Mouse (Mus musculus) heart, embryonic 11.5 days (tissue): ENCODE data around the gene Slc7a11. TPM values are rescaled to one million over a fixed set of nuclear protein-coding genes. Genes with fewer than 3 reads are reported as not detected.
A peak's percentile ranks its signal among the peaks of the same experiment; 100 is the strongest.

Source experiments
- ATAC-seq: fragments of 200-750 bp; cut with Nextera tagmentation; replicated peaks from 2 replicates; pipeline ENCODE4 v1.8.0; 2017; ENCODE audit warnings: moderate library complexity; ENCODE audit not compliant: insufficient number of reproducible peaks, low FRiP score, low TSS enrichment
- H3K27ac ChIP-seq: fragments of 300-500 bp; sonication (generic); 2 replicates; pipeline ENCODE4 v1.5.1; 2014; ENCODE audit warnings: mild to moderate bottlenecking, low read depth, low read length
- H3K27me3 ChIP-seq: fragments of 300-500 bp; sonication (generic); 2 replicates; pipeline ENCODE4 v1.6.1; 2014; ENCODE audit warnings: mild to moderate bottlenecking, low read length, mixed read lengths; ENCODE audit not compliant: control insufficient read depth, insufficient read depth
- H3K36me3 ChIP-seq: fragments of 300-500 bp; sonication (generic); 2 replicates; pipeline ENCODE4 v1.6.1; 2014; ENCODE audit warnings: mild to moderate bottlenecking, low read length, moderate library complexity, mixed read lengths; ENCODE audit not compliant: control insufficient read depth, insufficient read depth
- H3K4me1 ChIP-seq: fragments of 300-500 bp; sonication (generic); 2 replicates; pipeline ENCODE4 v1.6.1; 2014; ENCODE audit warnings: low read length; ENCODE audit not compliant: control insufficient read depth, insufficient read depth
- H3K4me2 ChIP-seq: fragments of 300-500 bp; sonication (generic); 2 replicates; pipeline ENCODE4 v1.6.1; 2014; ENCODE audit warnings: mild to moderate bottlenecking, moderate library complexity
- H3K4me3 ChIP-seq: fragments of 300-500 bp; sonication (generic); 2 replicates; pipeline ENCODE4 v1.5.1; 2014; ENCODE audit warnings: low read depth, low read length
- H3K9ac ChIP-seq: fragments of 300-500 bp; sonication (generic); 2 replicates; pipeline ENCODE4 v1.6.1; 2014; ENCODE audit warnings: mild to moderate bottlenecking, low read depth, low read length, moderate library complexity
- H3K9me3 ChIP-seq: fragments of 300-500 bp; sonication (generic); replicated peaks from 2 replicates; pipeline ENCODE4 v1.6.1; 2016; ENCODE audit warnings: low read length; ENCODE audit not compliant: control insufficient read depth
- WGBS: fragments of 180-500 bp; shearing (Covaris S2); extraction: QIAGEN DNeasy Blood & Tissue Kit; methylation state at CpG from one replicate; pipeline ENCODE4 v1.1.7; 2014; ENCODE audit not compliant: insufficient replicate concordance; 5-methylcytosine and 5-hydroxymethylcytosine counted together
- polyA plus RNA-seq: library from polyadenylated mRNA; unstranded; fragments of >200 nt; fragmentation: Nextera tagmentation; extraction: Ambion mirVana; gene quantifications from 2 replicates; pipeline ENCODE4 v1.2.1, GENCODE M21; 2014

Gene Slc7a11
- polyA plus RNA-seq, 1 experiment from 2014 or later = 0.06 TPM

- WGBS = 75% methylated on average over 5 of the region's 5 CpGs
- no peak overlapping the region for H3K4me2 ChIP-seq
- no peak overlapping the region for H3K9ac ChIP-seq
- no peak overlapping the region for H3K4me3 ChIP-seq
- no peaks in the 10 kb centered on the region for H3K36me3 ChIP-seq
- H3K27me3 ChIP-seq = no peaks in the 10 kb centered on the region
- ATAC-seq = no peak
- no peaks in the 10 kb centered on the region for H3K4me1 ChIP-seq
- H3K27ac ChIP-seq = no peak overlapping the region
- H3K9me3 ChIP-seq = no peaks in the 10 kb centered on the region; the same call in 1 of the 2 replicates
Measured at GRCm38 (mm10) chr3:50386561-50387221, 56.7 kb downstream of the Slc7a11 start.

- Histone ChIP-seq H3K9me3 (no peaks in the 10 kb centered on the region; the same call in 1 of the 2 replicates), H3K27me3 (no peaks in the 10 kb centered on the region), H3K4me3 (no peak overlapping the region), H3K9ac (no peak overlapping the region), H3K4me2 (no peak overlapping the region), H3K4me1 (no peaks in the 10 kb centered on the region), H3K36me3 (no peaks in the 10 kb centered on the region), H3K27ac (no peak overlapping the region)
- 79% methylated on average over 6 of the region's 6 CpGs for WGBS
- ATAC-seq = no peak
Measured at GRCm38 (mm10) chr3:50386066-50386465, 57.3 kb downstream of the Slc7a11 start.

GRCm38 (mm10) chr3:50382729-50383128 lies 60.7 kb downstream of the Slc7a11 start:
- H3K4me1 ChIP-seq = no peaks in the 10 kb centered on the region
- ATAC-seq = peak; percentile 42; the same call in 1 of the 2 replicates
- H3K36me3 ChIP-seq = no peaks in the 10 kb centered on the region
- no peak overlapping the region for H3K4me3 ChIP-seq
- no peaks in the 10 kb centered on the region for H3K27me3 ChIP-seq
- H3K9ac ChIP-seq = no peak overlapping the region
- H3K4me2 ChIP-seq = no peak overlapping the region; the same call in 1 of the 2 replicates
- H3K9me3 ChIP-seq = no peaks in the 10 kb centered on the region
- WGBS = 35% methylated on average over 5 of the region's 5 CpGs
- H3K27ac ChIP-seq = no peak overlapping the region

GRCm38 (mm10) chr3:50381861-50382693 lies 61.3 kb downstream of the Slc7a11 start:
- H3K9me3 ChIP-seq = no peaks in the 10 kb centered on the region
- no peaks in the 10 kb centered on the region for H3K4me1 ChIP-seq
- H3K36me3 ChIP-seq = no peaks in the 10 kb centered on the region
- H3K27me3 ChIP-seq = no peaks in the 10 kb centered on the region
- 27% methylated on average over 22 of the region's 22 CpGs for WGBS
- peak overlapping the region; percentile 38 for H3K4me3 ChIP-seq
- H3K9ac ChIP-seq = 0 out of 2 replicates have a peak overlapping the region, but pooled peaks have one; percentile 30
- no peak for ATAC-seq
- no peak overlapping the region for H3K27ac ChIP-seq
- H3K4me2 ChIP-seq = peak overlapping the region; percentile 59

- WGBS = 18% methylated on average over 10 of the region's 10 CpGs
- H3K9ac ChIP-seq = 0 out of 2 replicates have a peak overlapping the region, but pooled peaks have one; percentile 30
- no peak for ATAC-seq
Measured at GRCm38 (mm10) chr3:50381160-50381860, 62.1 kb downstream of the Slc7a11 start.

GRCm38 (mm10) chr3:50379942-50380341 lies 63.5 kb downstream of the Slc7a11 start:
- no peak overlapping the region for H3K27ac ChIP-seq
- no peak overlapping the region for H3K4me3 ChIP-seq
- H3K4me1 ChIP-seq = no peaks in the 10 kb centered on the region
- no peaks in the 10 kb centered on the region for H3K36me3 ChIP-seq
- no peaks in the 10 kb centered on the region for H3K27me3 ChIP-seq
- WGBS = 51% methylated on average over 8 of the region's 8 CpGs
- H3K9ac ChIP-seq = no peak overlapping the region
- H3K4me2 ChIP-seq = no peak overlapping the region
- ATAC-seq = no peak
- no peaks in the 10 kb centered on the region for H3K9me3 ChIP-seq

More at GRCm38 (mm10) chr3:50381160-50381860, 62.1 kb downstream of the Slc7a11 start:
- no peaks in the 10 kb centered on the region for H3K4me1 ChIP-seq
- H3K9me3 ChIP-seq = no peaks in the 10 kb centered on the region
- H3K4me2 ChIP-seq = peak overlapping the region; percentile 59
- H3K27me3 ChIP-seq = no peaks in the 10 kb centered on the region
- H3K4me3 ChIP-seq = peak overlapping the region; percentile 38
- H3K36me3 ChIP-seq = no peaks in the 10 kb centered on the region
- no peak overlapping the region for H3K27ac ChIP-seq

GRCm38 (mm10) chr3:50375477-50375876 lies 67.9 kb downstream of the Slc7a11 start:
- H3K36me3 ChIP-seq = no peaks in the 10 kb centered on the region
- ATAC-seq = no peak
- no peak overlapping the region for H3K4me2 ChIP-seq
- H3K9me3 ChIP-seq = no peaks in the 10 kb centered on the region
- no peak overlapping the region for H3K4me3 ChIP-seq
- H3K27ac ChIP-seq = no peak overlapping the region
- no peak overlapping the region for H3K9ac ChIP-seq
- no peaks in the 10 kb centered on the region for H3K4me1 ChIP-seq
- H3K27me3 ChIP-seq = no peaks in the 10 kb centered on the region

GRCm38 (mm10) chr3:50369791-50370190 lies 73.6 kb downstream of the Slc7a11 start:
- H3K4me2 ChIP-seq = no peak overlapping the region
- H3K27me3 ChIP-seq = no peaks in the 10 kb centered on the region
- H3K36me3 ChIP-seq = no peaks in the 10 kb centered on the region
- no peaks in the 10 kb centered on the region for H3K4me1 ChIP-seq
- ATAC-seq = no peak
- H3K9me3 ChIP-seq = no peaks in the 10 kb centered on the region
- WGBS = 81% methylated on average over 6 of the region's 6 CpGs
- H3K9ac ChIP-seq = no peak overlapping the region
- H3K4me3 ChIP-seq = no peak overlapping the region
- no peak overlapping the region for H3K27ac ChIP-seq
